Mouse (Mus musculus): ENCODE results near the gene Intu. TPM values are rescaled to one million over a fixed set of nuclear protein-coding genes. Genes with fewer than 3 reads are reported as not detected.

Gene Intu
- polyA plus RNA-seq, 1 experiment from 2014 or later, result 3.6 TPM

- Histone ChIP-seq H3K4me3 (replicated peaks) (no peak overlapping the region), H3K27ac (no peak overlapping the region), H3K4me2 (no peak overlapping the region), H3K9me3 (no peaks in the 10 kb centered on the region), H3K4me1 (replicated peaks) (peaks cover 33% of the 10 kb centered on the region), H3K27me3 (peaks cover 47% of the 10 kb centered on the region), H3K36me3 (no peaks in the 10 kb centered on the region), H3K9ac (replicated peaks) (no peak overlapping the region)
- no peak for ATAC-seq (ENCODE audit: insufficient number of reproducible peaks, insufficient read depth, low FRiP score, low TSS enrichment, low read depth)
- 32% methylated on average over 9 of the region's 9 CpGs for WGBS
These were observed 2.8 kb upstream of the Intu start for GRCm38 (mm10) chr3:40527976-40528950.

GRCm38 (mm10) chr3:40528958-40529357 is 2.1 kb upstream of the Intu start:
- Histone ChIP-seq H3K4me2 (no peak overlapping the region), H3K4me3 (replicated peaks) (no peak overlapping the region), H3K9me3 (no peaks in the 10 kb centered on the region), H3K4me1 (replicated peaks) (peaks cover 33% of the 10 kb centered on the region), H3K36me3 (no peaks in the 10 kb centered on the region), H3K27ac (no peak overlapping the region), H3K9ac (replicated peaks) (no peak overlapping the region), H3K27me3 (peaks cover 50% of the 10 kb centered on the region)
- ATAC-seq (ENCODE audit: insufficient number of reproducible peaks, insufficient read depth, low FRiP score, low TSS enrichment, low read depth), result no peak
- 73% methylated on average over 6 of the region's 6 CpGs for WGBS

GRCm38 (mm10) chr3:40530845-40531244 is 241 bp upstream of the Intu start:
- peaks cover 33% of the 10 kb centered on the region for H3K4me1 ChIP-seq (replicated peaks)
- H3K4me3 ChIP-seq (replicated peaks), result peak overlapping the region; percentile 57
- H3K36me3 ChIP-seq, result no peaks in the 10 kb centered on the region
- peaks cover 58% of the 10 kb centered on the region for H3K27me3 ChIP-seq
- peak overlapping the region; percentile 100 for H3K4me2 ChIP-seq
- WGBS, result 17% methylated on average over 7 of the region's 7 CpGs
- no peak overlapping the region for H3K27ac ChIP-seq
- ATAC-seq (ENCODE audit: insufficient number of reproducible peaks, insufficient read depth, low FRiP score, low TSS enrichment, low read depth), result peak; percentile 17; the same call in 1 of the 2 replicates
- H3K9me3 ChIP-seq, result no peaks in the 10 kb centered on the region
- H3K9ac ChIP-seq (replicated peaks), result no peak overlapping the region; the same call in 1 of the 2 replicates

GRCm38 (mm10) chr3:40532256-40532655 is 1.2 kb downstream of the Intu start:
- peaks cover 51% of the 10 kb centered on the region for H3K27me3 ChIP-seq
- no peaks in the 10 kb centered on the region for H3K36me3 ChIP-seq

GRCm38 (mm10) chr3:40534141-40534540 is 3.1 kb downstream of the Intu start:
- Histone ChIP-seq H3K27ac (no peak overlapping the region), H3K27me3 (peaks cover 35% of the 10 kb centered on the region), H3K9me3 (no peaks in the 10 kb centered on the region), H3K4me2 (no peak overlapping the region), H3K36me3 (no peaks in the 10 kb centered on the region), H3K9ac (replicated peaks) (no peak overlapping the region), H3K4me1 (replicated peaks) (peaks cover 21% of the 10 kb centered on the region), H3K4me3 (replicated peaks) (no peak overlapping the region)
- no peak for ATAC-seq (ENCODE audit: insufficient number of reproducible peaks, insufficient read depth, low FRiP score, low TSS enrichment, low read depth)
- 70% methylated on average over 4 of the region's 4 CpGs for whole genome bisulfite sequencing

More at GRCm38 (mm10) chr3:40532256-40532655, 1.2 kb downstream of the Intu start:
- H3K4me2 ChIP-seq, result peak overlapping the region; percentile 100
- H3K4me3 ChIP-seq (replicated peaks), result peak overlapping the region; percentile 57
- H3K9me3 ChIP-seq, result no peaks in the 10 kb centered on the region
- no peak overlapping the region for H3K27ac ChIP-seq
- no peak overlapping the region for H3K9ac ChIP-seq (replicated peaks)
- WGBS, result 3% methylated on average over 11 of the region's 11 CpGs
- ATAC-seq (ENCODE audit: insufficient number of reproducible peaks, insufficient read depth, low FRiP score, low TSS enrichment, low read depth), result no peak
- peaks cover 31% of the 10 kb centered on the region for H3K4me1 ChIP-seq (replicated peaks)

GRCm38 (mm10) chr3:40540567-40541554 is 9.8 kb downstream of the Intu start:
- Histone ChIP-seq H3K4me3 (replicated peaks) (peak overlapping the region; percentile 81), H3K9ac (replicated peaks) (peak overlapping the region; percentile 81), H3K36me3 (no peaks in the 10 kb centered on the region), H3K4me1 (replicated peaks) (no peaks in the 10 kb centered on the region), H3K27ac (peak overlapping the region; percentile 62; the same call in 1 of the 2 replicates), H3K4me2 (peak overlapping the region; percentile 72), H3K9me3 (no peaks in the 10 kb centered on the region), H3K27me3 (no peaks in the 10 kb centered on the region)
- WGBS, result 4% methylated on average over 45 of the region's 45 CpGs
- peak; percentile 83 for ATAC-seq (ENCODE audit: insufficient number of reproducible peaks, insufficient read depth, low FRiP score, low TSS enrichment, low read depth)

- peaks cover 7% of the 10 kb centered on the region; the same call in 1 of the 2 replicates for H3K4me1 ChIP-seq (replicated peaks)
- H3K4me2 ChIP-seq, result no peak overlapping the region
- H3K9me3 ChIP-seq, result no peaks in the 10 kb centered on the region
- no peak for ATAC-seq (ENCODE audit: insufficient number of reproducible peaks, insufficient read depth, low FRiP score, low TSS enrichment, low read depth)
- no peak overlapping the region for H3K27ac ChIP-seq
- 77% methylated on average over 4 of the region's 4 CpGs for WGBS
- H3K27me3 ChIP-seq, result no peaks in the 10 kb centered on the region
- H3K4me3 ChIP-seq (replicated peaks), result no peak overlapping the region
- H3K36me3 ChIP-seq, result no peaks in the 10 kb centered on the region
- H3K9ac ChIP-seq (replicated peaks), result no peak overlapping the region
These were observed 15.5 kb downstream of the Intu start for GRCm38 (mm10) chr3:40546621-40547020.

- 64% methylated on average over 10 of the region's 10 CpGs for WGBS
- no peak overlapping the region for H3K27ac ChIP-seq
- ATAC-seq (ENCODE audit: insufficient number of reproducible peaks, insufficient read depth, low FRiP score, low TSS enrichment, low read depth), result no peak
- peaks cover 14% of the 10 kb centered on the region; the same call in 1 of the 2 replicates for H3K36me3 ChIP-seq
- no peak overlapping the region for H3K9ac ChIP-seq (replicated peaks)
- H3K4me3 ChIP-seq (replicated peaks), result no peak overlapping the region
- H3K4me2 ChIP-seq, result no peak overlapping the region
- H3K27me3 ChIP-seq, result no peaks in the 10 kb centered on the region
- H3K9me3 ChIP-seq, result no peaks in the 10 kb centered on the region
- H3K4me1 ChIP-seq (replicated peaks), result no peaks in the 10 kb centered on the region
These were observed 121.9 kb downstream of the Intu start for GRCm38 (mm10) chr3:40652941-40653352.

- H3K4me3 ChIP-seq (replicated peaks), result no peak overlapping the region
- no peaks in the 10 kb centered on the region for H3K9me3 ChIP-seq
- H3K4me2 ChIP-seq, result no peak overlapping the region
- peaks cover 21% of the 10 kb centered on the region for H3K36me3 ChIP-seq
- no peaks in the 10 kb centered on the region for H3K27me3 ChIP-seq
- WGBS, result 90% methylated on average over 16 of the region's 16 CpGs
- H3K27ac ChIP-seq, result no peak overlapping the region
- no peak overlapping the region for H3K9ac ChIP-seq (replicated peaks)
- no peaks in the 10 kb centered on the region for H3K4me1 ChIP-seq (replicated peaks)
- ATAC-seq (ENCODE audit: insufficient number of reproducible peaks, insufficient read depth, low FRiP score, low TSS enrichment, low read depth), result no peak
These were observed 122.5 kb downstream of the Intu start for GRCm38 (mm10) chr3:40653582-40653981.

GRCm38 (mm10) chr3:40654028-40654427 is 122.9 kb downstream of the Intu start:
- no peaks in the 10 kb centered on the region for H3K4me1 ChIP-seq (replicated peaks)
- no peak for ATAC-seq (ENCODE audit: insufficient number of reproducible peaks, insufficient read depth, low FRiP score, low TSS enrichment, low read depth)
- H3K27ac ChIP-seq, result no peak overlapping the region
- H3K4me2 ChIP-seq, result no peak overlapping the region
- no peaks in the 10 kb centered on the region for H3K27me3 ChIP-seq
- H3K9ac ChIP-seq (replicated peaks), result no peak overlapping the region
- WGBS, result 92% methylated on average over 11 of the region's 11 CpGs
- H3K9me3 ChIP-seq, result no peaks in the 10 kb centered on the region
- peaks cover 21% of the 10 kb centered on the region for H3K36me3 ChIP-seq
- no peak overlapping the region for H3K4me3 ChIP-seq (replicated peaks)

- Histone ChIP-seq H3K4me3 (replicated peaks) (no peak overlapping the region), H3K4me2 (no peak overlapping the region), H3K27me3 (no peaks in the 10 kb centered on the region), H3K27ac (no peak overlapping the region), H3K4me1 (replicated peaks) (no peaks in the 10 kb centered on the region), H3K36me3 (peaks cover 21% of the 10 kb centered on the region), H3K9me3 (no peaks in the 10 kb centered on the region), H3K9ac (replicated peaks) (no peak overlapping the region)
- ATAC-seq (ENCODE audit: insufficient number of reproducible peaks, insufficient read depth, low FRiP score, low TSS enrichment, low read depth), result no peak
- 94% methylated on average over 11 of the region's 11 CpGs for WGBS
These were observed 124.5 kb downstream of the Intu start for GRCm38 (mm10) chr3:40655571-40655970.
